Mouse (Mus musculus) kidney, adult 11 months (tissue): Measurements from ENCODE around the gene Gdf3.
A peak's percentile ranks its signal among the peaks of the same experiment; 100 is the strongest.
"Not testable (repeated sequence)": the region's sequence is repeated elsewhere in the genome, so short reads cannot be mapped to it uniquely, and the experiment has no call there.

Source experiments
- DNase-seq: peaks from one replicate; pipeline ENCODE4 v3.0.0; 2022

The Gdf3 gene

GRCm38 (mm10) chr6:122604260-122604659 lies 5.6 kb downstream of the Gdf3 start:
- DNase-seq, result no peak

DNA sequence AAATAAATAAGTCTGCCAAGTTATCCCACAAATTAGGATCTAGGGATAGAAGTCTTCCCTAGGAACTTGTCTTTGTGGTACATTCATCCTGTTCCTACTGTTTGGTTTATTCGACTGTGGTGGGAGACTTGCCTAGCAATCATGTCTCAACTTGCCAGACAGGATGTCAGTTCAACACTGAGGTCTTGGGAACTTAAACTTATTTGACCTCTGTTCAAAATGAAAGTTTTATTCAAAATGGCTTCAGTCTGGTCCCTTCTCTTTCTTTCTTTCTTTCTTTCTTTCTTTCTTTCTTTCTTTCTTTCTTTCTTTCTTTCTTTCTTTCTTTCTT lies 6.9 kb downstream of the Gdf3 start:
- no peak for DNase-seq

GRCm38 (mm10) chr6:122602242-122602991 lies 7.5 kb downstream of the Gdf3 start, which contains the start of gene Apobec1:
TSS of gene Apobec1 (minus strand) at chr6:122602444.
- peak; percentile 78 for DNase-seq

- no peak for DNase-seq
Measured at GRCm38 (mm10) chr6:122601615-122602014, 8.3 kb downstream of the Gdf3 start.

DNA sequence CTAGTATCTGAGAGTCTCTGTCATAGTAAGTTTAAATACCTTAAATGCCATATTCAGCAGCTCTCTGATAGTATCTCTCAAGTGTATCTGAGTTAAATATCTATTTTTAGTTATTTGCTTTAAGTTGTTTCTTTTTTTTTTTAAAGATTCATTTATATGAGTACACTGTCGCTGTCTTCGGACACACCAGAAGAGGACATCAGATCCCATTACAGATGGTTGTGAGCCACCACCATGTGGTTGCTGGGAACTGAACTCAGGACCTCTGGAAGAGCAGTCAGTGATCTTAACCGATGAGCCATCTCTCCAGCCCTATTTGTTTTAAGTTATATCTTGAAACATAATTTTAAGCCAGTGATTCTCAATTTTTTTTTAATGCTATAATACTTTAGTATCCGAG lies 8.9 kb downstream of the Gdf3 start:
- DNase-seq, result no peak

GRCm38 (mm10) chr6:122600066-122600646 lies 9.7 kb downstream of the Gdf3 start:
- no peak for DNase-seq

GRCm38 (mm10) chr6:122599054-122599737 lies 10.7 kb downstream of the Gdf3 start:
- DNase-seq, result no peak

DNA sequence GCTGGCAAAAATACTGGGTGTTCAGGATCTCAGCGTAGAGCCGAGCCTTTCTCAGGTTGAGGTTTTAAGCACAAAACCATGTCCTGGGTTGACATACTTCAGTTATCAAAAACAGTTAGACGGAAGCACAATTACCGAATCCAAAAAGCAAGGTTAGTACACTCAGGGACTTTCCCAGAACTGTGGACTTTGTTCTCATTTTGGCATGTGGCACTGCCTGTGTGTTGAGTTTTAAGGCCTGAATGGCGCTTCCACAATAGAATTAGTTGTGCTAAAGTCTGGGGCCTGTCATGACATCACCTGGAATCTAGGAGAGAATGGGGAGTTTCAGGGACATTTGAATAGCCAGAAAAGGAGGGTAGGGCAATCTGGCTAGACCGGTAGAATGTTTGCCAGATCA lies 11.5 kb downstream of the Gdf3 start:
- DNase-seq, result peak; percentile 11

DNA sequence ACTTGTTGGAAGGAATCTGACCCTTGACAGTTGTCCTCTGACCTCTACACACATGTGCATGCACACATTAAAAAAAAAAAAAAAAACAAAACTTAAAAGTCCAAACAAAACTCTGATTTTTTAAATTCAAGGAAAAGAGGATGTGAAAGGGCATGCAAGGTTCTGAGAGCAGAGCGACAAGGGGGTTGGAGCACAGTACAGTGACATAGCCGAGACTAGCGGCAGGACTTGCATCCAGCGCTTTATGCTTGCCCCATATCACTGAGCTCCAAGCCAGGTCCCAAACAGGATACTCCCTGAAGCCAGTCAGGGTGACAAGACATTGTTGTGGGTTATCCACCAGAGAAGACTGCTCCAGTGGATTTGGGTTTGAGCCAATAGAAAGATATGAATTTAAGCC lies 11.9 kb downstream of the Gdf3 start:
- no peak for DNase-seq

- no peak for DNase-seq
Measured at GRCm38 (mm10) chr6:122596608-122597007, 13.3 kb downstream of the Gdf3 start.

- DNase-seq, result peak; percentile 35
Measured at GRCm38 (mm10) chr6:122595637-122596036, 14.2 kb downstream of the Gdf3 start.

DNA sequence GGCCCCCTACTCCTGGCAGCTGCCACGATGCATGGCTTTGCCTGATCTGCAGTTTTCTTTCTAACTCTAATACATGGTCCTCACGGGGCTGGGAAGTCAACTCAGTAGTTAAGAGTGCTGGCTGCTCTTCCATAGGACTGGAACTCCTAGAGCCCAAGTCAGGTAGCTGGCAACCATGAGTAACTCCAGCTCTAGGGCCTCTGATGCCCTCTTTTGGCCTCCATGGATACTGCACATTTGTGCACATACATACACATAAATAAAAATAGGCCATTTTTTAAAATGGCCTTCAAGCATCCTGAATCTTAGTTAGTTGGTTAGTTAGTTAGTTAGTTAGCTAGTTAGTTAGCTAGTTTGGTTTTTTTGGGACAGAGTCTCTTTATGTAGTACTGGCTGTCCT lies 17.0 kb downstream of the Gdf3 start:
- no peak for DNase-seq

GRCm38 (mm10) chr6:122591027-122591758 lies 18.7 kb downstream of the Gdf3 start:
- no peak for DNase-seq

DNA sequence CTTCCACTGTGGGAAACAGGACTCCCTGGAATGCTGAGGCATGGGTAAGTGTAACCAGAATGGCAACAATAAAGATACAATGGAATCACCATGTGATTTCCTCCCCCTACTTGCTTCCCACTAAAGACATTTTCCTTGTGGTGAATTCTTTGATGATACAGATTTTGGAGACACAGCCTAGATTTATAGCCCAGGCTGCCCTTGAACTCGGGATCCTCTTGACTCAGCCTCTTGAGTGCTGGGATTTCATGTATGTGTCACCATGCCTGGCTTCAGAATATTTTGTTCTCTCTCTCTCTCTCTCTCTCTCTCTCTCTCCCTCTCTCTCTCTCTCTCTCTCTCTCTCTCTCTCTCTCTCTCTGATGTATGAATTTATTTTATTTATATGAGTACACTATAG lies 30.8 kb downstream of the Gdf3 start:
- DNase-seq, result no peak

GRCm38 (mm10) chr6:122577030-122577429 lies 32.9 kb downstream of the Gdf3 start:
- no peak for DNase-seq

- not testable (repeated sequence) for DNase-seq
Measured at GRCm38 (mm10) chr6:122575037-122575436, 34.9 kb downstream of the Gdf3 start.

DNA sequence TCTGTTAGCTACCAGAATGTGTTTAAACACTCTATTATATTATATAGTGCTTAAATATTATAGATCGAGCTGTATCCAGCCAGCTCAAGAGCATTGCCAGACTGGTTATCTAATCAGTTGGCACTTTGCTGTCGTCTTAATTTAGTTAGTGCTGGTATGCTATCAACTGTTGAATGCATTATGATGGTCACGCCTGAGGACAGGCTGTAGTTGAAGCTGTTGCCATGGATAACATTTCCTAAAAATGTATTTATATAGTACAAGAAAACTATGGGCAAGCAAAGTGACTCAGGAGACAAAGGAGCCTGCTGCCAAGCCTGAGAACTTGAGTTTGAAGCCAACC lies 38.3 kb downstream of the Gdf3 start:
- DNase-seq, result no peak

- DNase-seq, result no peak
Measured at GRCm38 (mm10) chr6:122570695-122571616, 38.9 kb downstream of the Gdf3 start.

GRCm38 (mm10) chr6:122569762-122570161 lies 40.1 kb downstream of the Gdf3 start:
- no peak for DNase-seq

DNA sequence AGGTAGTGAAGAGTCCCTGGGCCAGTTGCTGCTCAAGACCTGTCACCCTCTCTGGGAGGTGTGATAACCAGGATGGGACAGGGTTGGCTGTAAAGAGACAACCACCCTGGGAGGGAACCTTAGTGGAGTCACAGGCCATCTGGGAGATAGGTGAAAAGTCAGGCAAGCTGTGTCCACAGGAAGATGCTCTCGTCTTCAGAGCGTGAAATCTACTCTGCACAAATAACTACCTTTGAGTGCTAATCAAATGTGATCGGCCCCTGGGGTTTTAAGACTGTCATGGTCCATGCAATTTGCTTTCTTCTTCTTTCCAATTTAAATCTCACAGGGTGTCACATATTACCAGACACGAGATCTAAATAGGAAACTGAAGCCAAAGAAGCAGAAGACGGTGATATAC lies 40.8 kb downstream of the Gdf3 start:
- no peak for DNase-seq

DNA sequence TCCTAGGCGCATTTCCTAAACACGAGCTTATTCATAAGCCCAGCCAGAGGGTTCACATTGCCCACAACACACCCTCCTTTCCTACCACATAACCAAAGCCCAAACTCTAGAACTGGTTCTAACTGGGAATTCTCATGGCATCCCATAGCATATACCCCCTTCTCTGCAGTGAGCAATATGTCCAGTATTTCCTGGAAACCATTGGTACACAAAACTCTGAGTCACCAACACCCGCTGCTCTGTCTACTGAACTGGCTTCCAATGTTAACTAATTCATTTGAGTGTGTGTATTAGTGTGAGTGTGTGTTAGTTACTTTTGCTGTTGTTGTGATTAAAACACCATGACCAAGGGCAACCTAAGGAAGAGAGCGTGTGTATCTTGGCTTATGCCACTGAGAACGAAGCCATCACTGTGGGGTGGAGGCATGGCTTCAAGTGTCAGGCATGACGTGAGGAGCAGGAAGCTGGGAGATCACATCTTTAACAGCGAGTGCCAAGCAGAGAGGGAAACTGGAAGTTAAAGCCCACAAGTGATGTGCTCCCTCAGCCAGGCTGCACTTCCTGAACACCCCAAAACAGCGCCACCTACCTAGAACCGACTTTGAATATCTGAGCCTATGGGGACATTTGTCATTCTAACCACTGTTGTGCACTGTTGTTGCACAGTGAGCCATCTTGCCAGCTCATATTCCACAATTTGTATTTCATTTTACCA lies 44.7 kb downstream of the Gdf3 start:
- no peak for DNase-seq

DNA sequence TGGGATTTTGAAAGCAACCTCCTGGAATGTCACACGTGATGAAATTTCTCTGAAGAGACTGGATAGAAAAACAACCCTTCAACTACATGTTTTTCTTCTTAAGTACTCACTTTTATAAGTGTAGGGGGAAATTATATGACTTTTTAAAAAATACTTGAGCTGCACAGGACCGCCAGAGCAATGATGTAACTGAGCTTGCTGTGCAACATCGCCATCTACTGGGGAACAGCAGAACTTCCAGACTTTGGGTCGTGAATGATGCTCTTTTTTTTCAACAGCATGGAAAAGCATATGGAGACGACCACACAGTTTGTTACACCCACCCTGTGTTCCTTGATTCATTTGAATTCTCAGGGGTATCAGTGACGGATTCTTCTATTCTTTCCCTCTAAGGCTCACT lies 47.4 kb downstream of the Gdf3 start:
- no peak for DNase-seq
